Mouse (Mus musculus): ENCODE measurements around the gene Gm6020. TPM values are rescaled to one million over a fixed set of nuclear protein-coding genes. Genes with fewer than 3 reads are reported as not detected.

The Gm6020 gene
- polyA plus RNA-seq (2014; fragmentation: Illumina TruSeq; extraction: RNeasy Lipid Tissue Mini Kit (QIAGEN cat#74804); ENCODE audit: low read depth, low replicate concordance), result not detected

GRCm38 (mm10) chr19:61183590-61183989 is at the start of gene Gm6020:
Gene Gm6020 (plus strand): TSS chr19:61183890.

GRCm38 (mm10) chr19:61140342-61141206 is 43.1 kb upstream of the Gm6020 start, which contains the start of gene Zfp950:
Gene Zfp950 (minus strand): TSS chr19:61140840.

GRCm38 (mm10) chr19:61175756-61176324 is 7.8 kb upstream of the Gm6020 start, which contains the start of gene Gm7102:
Gene Gm7102 (minus strand): TSS chr19:61176309.

GRCm38 (mm10) chr19:61227941-61228701 is 44.4 kb downstream of the Gm6020 start, which contains the start of gene Csf2ra:
Gene Csf2ra (minus strand): TSS chr19:61228429.

Other genes with a start within 250 kb of the Gm6020 start
- 288 TPM for gene Zfp950, start 43.0 kb upstream of the Gm6020 start, polyA plus RNA-seq (2014; fragmentation: Illumina TruSeq; extraction: RNeasy Lipid Tissue Mini Kit (QIAGEN cat#74804); ENCODE audit: low read depth, low replicate concordance)
- not detected for gene Gm7102, start 7.6 kb upstream of the Gm6020 start, polyA plus RNA-seq (2014; fragmentation: Illumina TruSeq; extraction: RNeasy Lipid Tissue Mini Kit (QIAGEN cat#74804); ENCODE audit: low read depth, low replicate concordance)
- gene Csf2ra, start 44.5 kb downstream of the Gm6020 start, polyA plus RNA-seq (2014; fragmentation: Illumina TruSeq; extraction: RNeasy Lipid Tissue Mini Kit (QIAGEN cat#74804); ENCODE audit: low read depth, low replicate concordance), result 2.5 TPM
- gene Gm21060, start 113.2 kb downstream of the Gm6020 start, polyA plus RNA-seq (2014; fragmentation: Illumina TruSeq; extraction: RNeasy Lipid Tissue Mini Kit (QIAGEN cat#74804); ENCODE audit: low read depth, low replicate concordance), result not detected